Mouse (Mus musculus): ENCODE data around the gene Pomgnt1.

Pomgnt1 gene

DNA sequence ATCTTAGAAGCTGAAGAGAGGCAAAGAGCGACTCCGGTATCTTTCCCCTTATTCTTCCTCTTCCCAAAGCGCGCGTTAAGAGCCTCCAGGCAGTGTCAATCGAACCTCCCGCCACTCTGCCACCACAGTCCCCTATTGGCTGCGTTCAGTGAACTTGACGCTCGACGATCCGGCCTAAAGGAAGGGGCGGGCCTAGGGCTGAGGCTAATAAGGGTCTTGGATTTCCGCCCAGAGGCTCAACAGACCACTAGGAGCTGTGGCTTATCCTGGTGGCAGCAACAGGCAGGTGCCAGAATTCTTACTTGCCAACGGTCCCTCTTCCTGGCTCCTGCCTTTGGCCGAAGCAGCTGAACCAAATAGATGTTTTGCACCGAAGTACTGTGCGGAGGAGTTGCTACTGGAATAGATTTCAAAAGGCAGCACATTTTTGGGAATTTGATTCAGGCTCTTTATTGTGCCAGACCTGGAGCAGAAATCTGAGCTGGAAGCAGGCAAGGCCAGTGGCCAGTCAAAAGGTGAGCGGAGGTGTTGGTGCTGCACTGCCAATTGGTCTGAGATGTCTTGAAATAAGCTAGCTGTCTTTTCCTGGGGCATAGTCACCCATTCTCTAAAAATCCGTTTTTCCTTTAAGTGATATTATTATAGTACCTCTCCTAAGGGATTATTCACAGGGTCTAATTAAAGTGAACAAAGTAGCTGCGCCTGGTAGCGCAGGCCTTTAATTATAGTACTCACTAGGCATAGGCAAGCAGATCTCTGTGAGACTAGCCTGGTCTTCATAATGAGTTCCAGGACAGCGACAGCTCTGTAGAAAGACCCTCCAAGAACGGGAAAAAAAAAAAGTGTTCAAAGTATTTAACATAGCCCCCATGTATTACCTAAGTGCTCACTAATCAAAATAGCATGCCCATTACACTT lies at the start of gene Pomgnt1, which contains the start of gene Rad54l:
Gene Pomgnt1 (plus strand): TSS at position 239 of the 918 bp plus-strand sequence.
Gene Rad54l (minus strand): TSS at position 89 of the 918 bp plus-strand sequence.
- no peak for DNase-seq (ENCODE audit: low spot score)

DNA sequence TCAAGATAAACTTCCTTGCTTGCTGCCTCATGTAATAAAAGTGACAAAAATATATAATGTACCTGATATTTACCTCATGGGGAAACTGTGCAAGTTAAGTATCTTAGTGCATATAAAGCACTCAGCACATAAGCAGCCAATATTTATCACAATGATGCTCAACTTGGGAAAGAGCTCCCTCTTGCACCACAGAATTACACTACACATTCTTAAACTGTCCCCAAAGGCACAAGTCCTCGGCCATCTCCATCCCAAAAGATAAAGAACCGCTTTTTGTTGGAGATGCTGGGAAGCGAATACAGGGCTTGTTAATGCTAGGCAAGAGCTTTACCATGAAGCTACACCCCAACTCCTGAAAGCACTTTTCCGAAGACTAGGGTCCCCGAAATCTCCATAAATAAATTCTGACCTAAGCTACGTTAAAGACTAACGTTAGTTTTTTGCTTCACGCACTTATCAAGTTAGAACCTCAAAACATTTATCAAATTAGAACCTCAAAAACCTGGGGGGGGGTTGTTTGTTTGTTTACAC lies 49.4 kb upstream of the Pomgnt1 start:
- DNase-seq (ENCODE audit: low spot score) = no peak

DNA sequence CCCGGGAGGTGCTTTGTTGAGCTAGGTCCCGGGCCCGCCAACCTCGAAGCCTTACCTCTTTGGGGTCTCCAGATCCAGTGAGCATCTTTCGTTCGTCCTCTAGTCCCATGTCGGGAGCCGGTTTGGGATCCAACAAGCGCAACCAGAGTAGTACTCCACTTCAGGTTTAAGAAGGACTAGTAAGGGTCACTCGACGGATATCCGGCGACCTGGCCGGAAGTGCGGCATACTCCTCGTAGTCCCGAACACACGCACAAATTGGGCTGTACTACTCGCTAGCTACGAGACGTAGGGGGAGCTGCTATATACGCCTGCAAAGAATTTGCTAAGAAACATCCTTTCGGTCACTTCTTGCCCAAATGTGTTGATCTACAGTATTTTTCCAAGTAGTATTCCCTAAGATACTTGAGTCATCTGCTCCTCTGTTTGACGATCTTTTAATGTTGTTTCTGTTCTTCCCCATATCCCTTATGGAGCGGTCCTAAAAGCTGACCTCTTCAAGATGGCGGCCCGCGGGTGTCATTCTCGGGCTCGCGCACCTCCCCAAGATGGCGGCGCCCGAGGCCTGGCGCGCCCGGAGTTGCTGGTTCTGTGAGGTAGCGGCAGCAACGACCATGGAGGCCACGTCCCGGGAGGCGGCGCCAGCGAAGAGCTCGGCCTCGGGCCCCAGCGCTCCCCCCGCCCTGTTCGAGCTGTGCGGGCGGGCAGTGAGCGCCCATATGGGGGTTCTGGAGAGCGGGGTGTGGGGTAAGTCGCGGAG lies 48.6 kb upstream of the Pomgnt1 start, which contains the start of the genes Uqcrh and Lrrc41:
Gene Uqcrh (minus strand): TSS at position 211 of the 760 bp plus-strand sequence.
Gene Lrrc41 (plus strand): TSS at position 409 of the 760 bp plus-strand sequence.
- peak; percentile 98 for DNase-seq (ENCODE audit: low spot score)

DNA sequence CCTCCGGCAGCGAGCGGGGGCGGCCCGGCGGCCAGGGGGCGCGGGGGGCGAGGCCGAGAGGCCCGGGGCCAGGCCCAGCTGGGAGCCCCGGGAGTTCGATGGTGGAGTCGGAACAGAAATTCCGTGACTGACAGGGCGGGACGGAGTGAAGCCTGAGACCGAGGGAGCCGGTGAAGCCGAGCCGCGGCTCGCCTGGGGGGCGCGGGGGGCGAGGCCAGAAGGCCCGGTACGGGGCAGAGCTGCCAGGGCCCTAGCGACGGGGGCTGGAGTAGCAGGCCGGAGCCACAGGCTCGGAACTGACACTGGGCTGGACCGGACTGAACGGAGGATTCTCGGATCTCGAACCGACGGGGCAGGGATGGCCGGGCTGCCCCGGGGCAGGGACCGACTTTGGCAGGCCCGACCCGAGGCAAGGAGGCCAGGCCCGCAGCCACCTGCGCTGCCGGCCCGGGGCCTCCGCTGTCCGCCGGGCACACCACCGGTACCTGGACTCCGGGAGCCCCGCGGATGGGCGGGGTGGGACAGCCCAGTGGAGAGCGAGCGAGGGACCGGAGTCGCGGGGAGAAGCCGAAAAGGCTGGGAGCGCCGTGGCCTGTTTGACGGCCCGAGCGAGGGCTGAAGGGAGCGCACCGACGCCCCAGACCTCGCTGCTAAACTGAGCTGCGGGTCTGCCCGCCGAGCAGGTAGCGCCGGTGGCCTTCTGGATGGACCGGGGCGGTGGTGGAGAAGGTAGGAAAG lies 47.8 kb upstream of the Pomgnt1 start:
- no peak for DNase-seq (ENCODE audit: low spot score)

DNA sequence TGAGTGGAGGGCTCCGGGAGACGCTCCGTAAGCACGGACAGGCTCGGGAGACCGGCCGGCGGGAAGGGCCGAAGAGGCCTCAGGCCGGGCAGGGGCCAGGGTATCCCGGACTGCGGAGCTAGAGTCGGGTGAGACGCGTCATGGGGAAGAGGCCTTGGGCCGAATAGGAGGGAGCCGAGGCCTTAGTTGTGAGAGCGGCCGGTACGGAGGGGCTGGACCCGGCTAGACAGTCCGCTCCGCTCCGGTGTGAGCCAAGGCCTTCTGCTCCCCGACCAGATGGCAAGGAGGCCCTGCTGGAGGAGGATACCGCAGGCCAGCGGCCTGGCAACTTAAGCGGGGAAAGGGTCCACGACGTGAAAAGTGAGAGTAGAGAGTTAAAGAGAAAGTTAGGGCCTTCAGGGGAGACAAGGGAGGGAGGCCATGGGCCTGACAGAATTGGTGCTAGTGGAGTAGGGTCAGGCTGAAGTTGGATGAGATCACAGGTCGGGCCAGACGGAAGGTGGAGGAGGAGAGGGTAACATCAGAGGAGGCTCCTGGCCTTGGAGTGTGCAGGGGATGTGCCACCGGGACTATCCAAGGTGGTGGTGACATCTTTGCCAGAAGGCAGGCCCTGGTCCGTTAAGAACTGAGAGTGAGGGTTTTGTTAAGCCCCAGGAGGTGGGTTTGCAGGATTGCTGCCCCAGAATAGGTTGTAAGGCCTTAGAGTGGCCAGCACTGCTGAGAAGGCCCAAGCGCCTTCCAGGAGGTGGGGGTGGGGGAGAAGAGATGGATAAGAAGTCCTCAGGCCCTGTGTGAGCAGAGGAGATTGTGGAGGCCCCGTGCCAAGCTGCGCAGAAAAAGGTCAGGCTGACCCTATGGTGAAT lies 47.0 kb upstream of the Pomgnt1 start:
- DNase-seq (ENCODE audit: low spot score) = no peak

DNA sequence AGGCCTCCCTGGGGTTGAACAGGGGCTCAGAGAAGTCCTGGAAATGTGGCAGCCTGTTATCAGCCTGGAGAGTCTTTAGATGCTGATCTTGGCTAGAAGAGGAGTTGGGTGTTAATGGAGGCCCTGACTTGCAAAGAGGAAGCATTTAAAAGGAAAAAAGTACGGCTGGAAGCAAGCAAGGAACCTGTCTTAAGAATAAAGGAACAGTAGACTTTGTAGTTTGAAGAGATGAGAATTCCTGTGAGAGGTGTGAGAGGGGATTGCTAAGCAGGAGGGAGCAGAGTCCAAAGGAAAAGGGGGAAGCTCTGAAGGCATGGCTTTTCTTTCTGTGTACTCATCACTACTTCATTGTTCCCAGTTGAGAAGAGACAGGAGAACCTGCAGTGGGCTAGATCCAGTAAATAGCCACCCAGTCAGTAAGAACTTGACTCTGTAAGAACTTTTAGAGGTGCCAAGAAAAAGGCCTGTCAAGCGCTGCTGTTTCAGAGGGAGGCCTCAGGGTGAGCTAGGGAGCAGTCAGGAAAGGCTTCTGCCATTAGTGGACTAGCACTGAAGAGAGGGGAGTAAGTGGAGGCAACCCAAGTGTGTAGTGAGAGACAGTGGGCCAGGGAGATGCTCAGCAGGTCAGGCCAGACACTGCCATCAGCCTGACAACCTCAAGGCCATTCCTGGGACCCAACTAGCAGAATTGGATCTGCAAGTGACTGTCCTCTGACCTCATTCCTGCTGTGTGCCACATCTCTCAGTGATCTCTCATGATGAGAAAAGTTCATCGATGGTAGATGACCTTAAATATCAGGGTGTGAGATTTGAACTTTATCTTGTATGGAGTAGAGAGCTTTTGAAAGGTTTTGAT lies 46.2 kb upstream of the Pomgnt1 start:
- no peak for DNase-seq (ENCODE audit: low spot score)

DNA sequence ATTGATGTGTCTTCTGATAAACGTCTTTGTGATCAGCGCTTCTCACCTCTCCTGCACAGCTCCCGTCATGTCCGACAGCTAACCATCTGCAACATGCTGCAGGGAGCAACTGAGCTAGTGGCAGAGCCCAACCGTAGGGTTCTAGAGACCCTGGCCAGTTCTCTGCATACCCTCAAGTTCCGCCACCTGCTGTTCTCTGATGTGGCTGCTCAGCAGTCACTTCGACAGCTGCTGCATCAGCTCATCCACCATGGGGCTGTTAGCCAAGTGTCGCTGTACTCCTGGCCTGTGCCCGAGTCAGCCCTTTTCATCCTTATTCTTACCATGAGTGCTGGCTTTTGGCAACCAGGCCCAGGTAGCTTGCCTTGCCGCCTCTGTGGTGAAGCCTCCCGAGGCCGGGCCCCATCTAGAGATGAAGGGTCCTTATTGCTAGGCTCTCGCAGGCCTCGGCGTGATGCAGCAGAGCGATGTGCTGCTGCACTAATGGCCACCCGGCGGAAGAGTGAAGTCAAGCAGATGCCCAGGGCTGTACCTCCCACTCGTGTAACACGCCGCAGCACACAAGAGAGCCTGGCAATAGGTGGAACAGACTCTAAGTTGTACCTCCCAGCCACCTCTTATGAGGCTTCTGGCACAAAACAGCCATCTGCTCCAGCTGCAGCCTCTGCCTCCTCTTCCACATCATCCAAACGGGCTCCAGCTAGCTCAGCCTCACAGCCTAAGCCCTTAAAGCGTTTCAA lies 35.0 kb upstream of the Pomgnt1 start:
- no peak for DNase-seq (ENCODE audit: low spot score)

DNA sequence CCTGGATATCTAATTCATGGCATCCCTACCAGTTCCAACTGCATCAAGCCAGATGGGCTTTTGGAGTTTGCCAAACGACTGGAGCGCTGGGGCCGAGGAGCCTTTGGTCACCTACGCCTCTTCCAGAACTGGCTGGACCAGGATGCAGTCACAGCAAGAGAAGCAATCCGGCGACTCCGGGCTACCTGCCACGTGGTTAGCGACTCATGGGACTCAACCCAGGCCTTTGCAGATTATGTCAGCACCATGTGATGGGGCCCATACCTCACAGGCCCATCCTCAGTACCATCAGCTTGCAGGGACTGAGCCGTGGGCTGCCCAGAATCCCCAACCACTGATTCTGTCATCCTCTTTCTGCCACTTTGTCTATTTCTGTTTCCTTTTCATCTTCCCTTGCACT lies 27.3 kb upstream of the Pomgnt1 start:
- no peak for DNase-seq (ENCODE audit: low spot score)

DNA sequence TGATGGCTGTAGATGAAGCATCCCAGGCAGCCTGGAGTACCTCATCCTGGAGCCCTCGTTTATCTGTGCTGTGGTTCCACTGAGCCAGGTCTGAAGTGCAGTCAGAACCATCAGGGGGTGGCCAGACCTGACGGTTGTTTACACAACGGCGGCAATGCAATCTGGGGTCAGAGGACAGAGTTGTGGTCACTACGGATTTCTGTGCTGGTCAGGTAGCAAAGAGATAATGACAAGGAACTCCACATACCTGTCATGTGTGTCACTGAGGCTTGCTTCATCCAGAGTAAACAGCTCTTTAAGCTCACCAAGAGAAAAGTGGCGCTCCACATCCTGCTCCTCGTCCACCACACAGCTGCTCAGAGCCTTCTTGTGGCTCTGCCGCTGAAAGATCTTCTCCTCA lies 26.4 kb upstream of the Pomgnt1 start:
- no peak for DNase-seq (ENCODE audit: low spot score)

DNA sequence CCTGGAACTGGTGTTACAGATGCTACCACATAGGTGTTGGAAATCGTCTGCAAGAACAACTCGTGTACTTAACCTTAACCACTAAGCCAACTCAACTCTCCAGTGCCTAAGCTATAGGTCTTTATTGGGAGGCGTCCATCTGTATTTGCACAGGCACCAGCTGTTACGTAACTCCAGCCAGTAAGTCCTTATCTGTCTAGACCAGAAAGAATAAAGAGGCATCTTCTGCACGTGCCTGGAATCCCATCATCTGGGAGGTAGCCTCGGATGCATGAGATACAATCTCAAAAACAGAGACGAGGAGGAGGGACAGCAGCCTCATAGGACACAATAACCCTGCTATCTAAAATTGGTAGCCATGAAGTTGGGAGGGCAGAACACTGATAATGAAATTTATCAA lies 22.7 kb upstream of the Pomgnt1 start:
- DNase-seq (ENCODE audit: low spot score) = no peak

DNA sequence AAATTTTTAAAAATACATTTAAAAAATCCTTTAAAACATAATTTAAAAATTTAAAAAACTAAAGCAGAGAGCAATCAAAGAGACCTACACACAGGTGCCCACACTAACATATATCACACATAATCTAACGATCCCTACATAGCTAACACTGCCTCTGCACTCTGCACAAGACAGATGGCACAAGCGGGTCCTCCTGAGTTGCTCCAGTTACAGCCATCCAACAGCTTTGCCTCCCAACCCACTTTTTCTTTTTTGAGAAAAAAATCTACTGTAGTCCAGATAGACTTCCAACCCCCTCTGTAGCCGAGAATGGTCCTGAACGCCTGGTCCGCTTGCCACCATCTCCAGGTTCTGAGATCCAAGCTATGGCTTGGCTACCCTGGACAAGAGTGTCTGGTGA lies 18.4 kb upstream of the Pomgnt1 start:
- DNase-seq (ENCODE audit: low spot score) = no peak

DNA sequence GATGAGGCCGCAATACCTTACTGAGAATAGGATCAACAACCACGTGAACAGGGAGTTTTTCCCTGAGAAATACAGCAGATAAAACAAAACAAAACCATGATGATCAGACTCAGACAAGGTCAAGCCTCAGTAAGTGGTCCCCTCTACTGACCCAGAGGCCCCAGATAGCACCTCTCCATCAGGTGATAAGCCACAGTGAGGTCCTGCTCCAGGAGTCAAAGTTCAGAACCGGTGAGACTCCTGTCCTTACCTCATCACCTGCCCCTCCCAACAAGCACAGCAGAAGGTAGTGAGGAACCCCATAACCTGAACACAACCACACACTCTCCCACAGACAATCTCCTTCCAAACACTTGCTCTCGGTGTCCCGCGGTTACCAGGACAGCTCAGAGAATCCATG lies 12.9 kb upstream of the Pomgnt1 start:
- no peak for DNase-seq (ENCODE audit: low spot score)

DNA sequence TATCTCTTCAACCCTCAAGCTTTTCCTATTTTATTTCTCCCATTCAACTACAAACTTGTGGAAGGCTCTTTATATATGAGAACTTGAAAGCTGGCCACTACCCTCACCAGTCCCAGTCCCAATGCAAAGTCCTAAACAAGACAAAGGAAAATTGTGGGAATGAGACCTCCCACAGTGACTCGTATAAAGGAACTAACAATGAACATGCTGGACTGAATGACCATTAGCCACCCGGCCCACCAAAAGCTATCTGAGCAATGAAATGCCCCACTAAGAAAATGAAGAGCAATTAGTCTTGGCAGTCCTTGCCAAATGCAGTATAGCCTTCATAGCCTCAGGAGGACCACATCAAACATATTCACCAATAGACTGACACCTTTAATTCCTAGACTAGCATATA lies 12.2 kb upstream of the Pomgnt1 start:
- DNase-seq (ENCODE audit: low spot score) = no peak

DNA sequence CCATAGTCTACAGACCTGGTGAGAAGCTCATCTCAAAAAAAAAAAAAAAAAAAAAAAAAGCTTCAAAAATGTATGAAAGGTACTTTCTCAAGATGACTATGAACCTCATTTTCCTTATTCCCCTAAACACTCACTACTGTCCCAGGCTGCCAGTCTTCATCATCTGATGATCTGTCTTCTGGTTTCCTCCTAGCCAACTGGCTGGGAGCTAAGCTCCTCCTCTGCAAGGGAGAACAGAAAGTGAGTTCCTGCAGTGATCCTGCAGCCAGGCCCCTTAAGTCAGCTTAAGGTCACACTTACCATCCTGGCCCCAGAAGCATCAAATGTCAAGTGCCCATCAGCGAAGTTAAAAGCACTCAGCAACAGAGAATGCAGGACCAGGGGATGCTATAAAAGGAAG lies 878 bp upstream of the Pomgnt1 start:
- no peak for DNase-seq (ENCODE audit: low spot score)

DNA sequence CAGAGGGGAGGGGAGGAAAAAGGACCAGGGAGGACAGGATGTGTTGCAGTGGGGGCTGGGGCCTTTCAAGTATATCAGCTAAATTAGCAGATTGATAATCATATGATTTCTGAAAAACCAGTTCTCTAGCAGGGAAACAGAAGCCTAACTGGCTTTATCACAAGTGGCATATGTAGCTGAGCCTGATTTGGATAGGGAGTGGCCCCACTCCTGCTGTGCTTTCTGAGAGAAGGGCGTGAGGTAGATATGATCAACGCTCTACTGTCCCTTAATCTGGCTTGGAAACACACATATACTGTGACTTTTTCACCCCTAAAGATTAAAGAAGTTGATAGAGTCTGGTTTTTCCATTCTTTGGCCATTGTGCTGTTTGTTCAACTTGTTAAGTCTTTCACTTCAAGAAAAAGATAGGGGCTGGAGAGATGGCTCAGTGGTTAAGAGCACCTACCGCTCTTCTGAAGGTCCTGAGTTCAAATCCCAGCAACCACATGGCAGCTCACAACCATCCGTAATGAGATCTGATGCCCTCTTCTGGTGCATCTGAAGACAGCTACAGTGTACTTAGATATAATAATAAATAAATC lies 2.3 kb downstream of the Pomgnt1 start:
- DNase-seq (ENCODE audit: low spot score) = no peak

DNA sequence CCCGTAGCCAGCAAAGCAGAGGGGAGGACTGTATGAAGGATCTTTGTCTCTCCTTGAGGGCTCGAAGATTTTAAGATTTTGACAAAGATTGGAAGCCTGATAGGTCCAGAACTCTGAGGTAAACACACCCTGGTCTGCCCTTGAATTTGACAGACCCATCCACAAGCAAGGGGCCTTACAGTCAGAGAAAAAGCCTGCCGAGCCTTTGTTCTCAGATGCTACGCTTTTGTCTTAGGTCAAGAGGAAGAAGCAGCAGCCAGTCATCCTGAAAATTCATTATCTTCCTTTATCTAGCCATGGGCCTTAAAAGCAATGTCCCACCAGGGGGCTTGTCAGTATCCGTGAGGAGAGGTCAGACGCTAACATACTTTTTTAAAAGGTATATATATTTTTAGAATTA lies 4.3 kb downstream of the Pomgnt1 start:
- DNase-seq (ENCODE audit: low spot score) = no peak

DNA sequence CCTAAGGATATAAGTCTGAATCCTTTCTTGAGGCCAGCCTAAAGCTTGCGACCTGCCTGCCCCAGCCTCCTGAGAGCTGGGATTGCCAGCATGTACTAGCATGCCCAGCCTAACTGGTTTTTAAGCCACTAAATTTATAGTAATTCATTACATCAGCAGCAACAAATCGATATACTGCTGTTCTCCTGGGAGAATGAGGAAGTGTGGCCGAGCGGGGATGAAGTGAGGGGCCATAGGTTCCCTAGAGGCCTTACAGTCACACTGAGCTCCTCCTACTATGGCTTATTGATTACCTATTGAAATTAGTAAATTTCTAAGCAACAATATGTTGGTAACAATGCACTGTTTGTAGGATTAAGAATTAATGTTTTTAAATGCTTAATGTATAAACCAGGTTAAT lies 9.5 kb downstream of the Pomgnt1 start:
- no peak for DNase-seq (ENCODE audit: low spot score)

DNA sequence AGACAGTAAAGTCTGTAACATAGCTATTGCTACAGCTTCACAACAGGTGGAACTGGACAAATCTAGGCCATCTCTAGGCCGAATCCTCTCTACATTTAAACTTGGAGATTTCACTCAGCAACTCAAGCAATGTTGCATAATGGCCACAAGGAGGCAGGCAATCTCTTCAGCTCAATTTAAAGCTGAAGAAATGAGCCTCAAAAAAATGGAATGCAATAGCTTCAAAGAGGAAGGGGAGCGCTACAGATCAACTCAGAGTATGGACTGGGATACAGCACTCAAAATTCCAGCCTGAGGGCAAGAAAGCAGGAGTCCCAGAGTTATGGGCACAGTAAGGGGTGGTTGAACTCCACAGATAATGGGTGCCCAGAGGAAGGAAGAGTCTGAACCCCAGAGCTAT lies 11.3 kb downstream of the Pomgnt1 start:
- no peak for DNase-seq (ENCODE audit: low spot score)

DNA sequence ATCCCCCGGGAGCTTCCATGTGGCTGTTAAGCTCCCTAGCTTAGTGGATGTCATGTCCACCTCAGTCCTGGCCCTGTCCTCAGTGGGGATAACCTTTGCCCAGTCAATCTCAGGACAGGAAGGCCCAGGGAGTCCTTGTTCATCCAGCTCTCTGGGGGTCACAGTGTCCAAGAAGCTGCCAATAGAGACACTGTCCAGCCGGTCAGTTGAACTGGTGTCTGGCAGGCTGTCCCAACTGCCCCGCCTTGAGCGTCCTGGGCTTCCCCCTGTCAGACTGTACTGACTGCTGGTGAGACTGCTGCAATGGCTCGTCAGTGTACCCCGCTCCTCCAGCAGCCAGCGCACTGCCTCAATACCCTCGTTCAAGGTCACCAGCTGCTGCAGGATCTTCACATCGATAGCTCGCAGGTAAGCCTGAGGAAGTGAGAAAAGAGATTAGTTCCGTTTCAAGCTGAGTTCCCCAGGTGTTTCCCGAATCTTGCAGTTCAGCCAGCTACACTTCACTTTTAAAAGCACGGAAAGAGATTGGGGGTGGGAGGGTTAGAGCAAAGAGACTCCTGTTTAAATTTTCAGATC lies 13.9 kb downstream of the Pomgnt1 start:
- DNase-seq (ENCODE audit: low spot score) = no peak

Data from layer of hippocampus, adult 9-10 months (tissue).